Mouse (Mus musculus) stomach, embryonic 15.5 days (tissue): ENCODE measurements around the gene Gfod1. TPM values are rescaled to one million over a fixed set of nuclear protein-coding genes. Genes with fewer than 3 reads are reported as not detected.

ENCODE experiments used
- ATAC-seq: fragments of 200-750 bp; cut with Nextera tagmentation; 2 replicates; pipeline ENCODE4 v1.8.0; 2017; ENCODE audit warnings: low read depth, moderate number of reproducible peaks, moderate TSS enrichment; ENCODE audit not compliant: insufficient read depth, low FRiP score
- H3K27ac ChIP-seq: fragments of 300-500 bp; sonication (generic); 2 replicates; pipeline ENCODE4 v1.5.1; 2015; ENCODE audit warnings: mild to moderate bottlenecking, inconsistent platforms
- H3K27me3 ChIP-seq: fragments of 300-500 bp; sonication (generic); replicated peaks from 2 replicates; pipeline ENCODE4 v1.6.1; 2015; ENCODE audit warnings: inconsistent platforms
- H3K36me3 ChIP-seq: fragments of 300-500 bp; sonication (generic); 2 replicates; pipeline ENCODE4 v1.6.1; 2015; ENCODE audit warnings: inconsistent platforms
- H3K4me1 ChIP-seq: fragments of 300-500 bp; sonication (generic); 2 replicates; pipeline ENCODE4 v1.6.1; 2015; ENCODE audit warnings: inconsistent platforms
- H3K4me2 ChIP-seq: fragments of 300-500 bp; sonication (generic); 2 replicates; pipeline ENCODE4 v1.6.1; 2015; ENCODE audit warnings: mild to moderate bottlenecking, inconsistent platforms
- H3K4me3 ChIP-seq: fragments of 300-500 bp; sonication (generic); replicated peaks from 2 replicates; pipeline ENCODE4 v1.5.1; 2015; ENCODE audit warnings: inconsistent platforms
- H3K9ac ChIP-seq: fragments of 300-500 bp; sonication (generic); 2 replicates; pipeline ENCODE4 v1.6.1; 2015; ENCODE audit warnings: inconsistent platforms
- H3K9me3 ChIP-seq: fragments of 300-500 bp; sonication (generic); 2 replicates; pipeline ENCODE4 v1.6.1; 2016; ENCODE audit warnings: inconsistent platforms
- WGBS: fragments of 180-500 bp; shearing (Covaris S2); methylation state at CpG from one replicate; pipeline ENCODE4 v1.1.7; 2015; 5-methylcytosine and 5-hydroxymethylcytosine counted together
- polyA plus RNA-seq: library from polyadenylated mRNA; unstranded; fragments of >200 nt; fragmentation: Nextera tagmentation; extraction: Ambion mirVana; gene quantifications from 2 replicates; pipeline ENCODE4 v1.2.1, GENCODE M21; 2015

Gene Gfod1
- polyA plus RNA-seq, 1 experiment from 2014 or later = 0.73 TPM

- H3K27ac ChIP-seq = no peak overlapping the region
- H3K36me3 ChIP-seq = no peaks in the 10 kb centered on the region
Observed at GRCm38 (mm10) chr13:43253526-43253925, 50.4 kb downstream of the Gfod1 start.

DNA sequence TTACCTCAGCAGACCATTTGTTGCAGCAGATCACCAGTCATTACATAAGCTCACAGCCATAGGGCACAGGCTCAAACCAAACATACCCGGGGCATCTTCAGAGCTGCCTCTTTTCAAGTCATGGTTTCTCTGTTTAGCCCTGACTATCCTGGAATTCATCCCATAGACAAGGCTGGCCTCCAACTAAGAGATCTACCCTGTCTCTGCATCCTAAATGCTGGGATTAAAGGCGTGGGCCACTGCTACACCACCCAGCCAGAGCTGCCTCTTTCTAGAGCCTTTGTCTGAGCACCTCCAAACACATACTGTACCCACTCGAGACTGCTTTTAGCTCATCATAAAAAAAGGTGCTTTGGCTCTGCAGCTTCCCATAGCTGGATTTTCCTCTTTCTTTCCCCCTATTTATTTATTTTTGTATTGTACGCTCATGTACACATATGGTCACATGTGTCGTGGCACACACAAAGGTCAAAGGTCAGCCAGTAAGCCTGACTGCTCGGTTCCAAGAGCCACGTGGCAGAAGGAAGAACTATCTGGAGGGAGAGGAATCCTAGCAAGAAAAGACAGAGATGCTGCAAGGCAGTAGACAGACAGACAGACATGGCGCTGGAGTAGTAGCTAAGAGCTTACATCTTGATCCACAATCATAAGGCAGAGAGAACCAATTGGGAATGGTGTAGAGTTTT lies 51.7 kb downstream of the Gfod1 start:
- H3K4me1 ChIP-seq = no peaks in the 10 kb centered on the region
- no peaks in the 10 kb centered on the region for H3K9me3 ChIP-seq
- H3K4me3 ChIP-seq = no peak overlapping the region
- H3K27me3 ChIP-seq = no peaks in the 10 kb centered on the region
- ATAC-seq = no peak
- 81% methylated on average over 8 of the region's 8 CpGs for WGBS
- H3K4me2 ChIP-seq = no peak overlapping the region
- H3K36me3 ChIP-seq = no peaks in the 10 kb centered on the region
- no peak overlapping the region for H3K9ac ChIP-seq
- H3K27ac ChIP-seq = no peak overlapping the region

More at GRCm38 (mm10) chr13:43253526-43253925, 50.4 kb downstream of the Gfod1 start:
- 53% methylated on average over 5 of the region's 5 CpGs for WGBS
- no peaks in the 10 kb centered on the region for H3K27me3 ChIP-seq
- H3K9ac ChIP-seq = no peak overlapping the region
- no peak overlapping the region for H3K4me3 ChIP-seq
- no peaks in the 10 kb centered on the region for H3K4me1 ChIP-seq
- no peak for ATAC-seq
- H3K4me2 ChIP-seq = no peak overlapping the region
- no peaks in the 10 kb centered on the region for H3K9me3 ChIP-seq

GRCm38 (mm10) chr13:43251391-43251790 lies 52.6 kb downstream of the Gfod1 start:
- H3K27ac ChIP-seq = no peak overlapping the region
- H3K36me3 ChIP-seq = no peaks in the 10 kb centered on the region
- no peak overlapping the region for H3K9ac ChIP-seq
- 89% methylated on average over 12 of the region's 12 CpGs for WGBS
- H3K9me3 ChIP-seq = no peaks in the 10 kb centered on the region
- ATAC-seq = no peak
- H3K4me1 ChIP-seq = no peaks in the 10 kb centered on the region
- H3K4me3 ChIP-seq = no peak overlapping the region
- H3K4me2 ChIP-seq = no peak overlapping the region
- H3K27me3 ChIP-seq = no peaks in the 10 kb centered on the region

GRCm38 (mm10) chr13:43250653-43251052 lies 53.3 kb downstream of the Gfod1 start:
- Histone ChIP-seq H3K4me2 (no peak overlapping the region), H3K4me3 (no peak overlapping the region), H3K9me3 (no peaks in the 10 kb centered on the region), H3K27ac (no peak overlapping the region), H3K9ac (no peak overlapping the region), H3K36me3 (no peaks in the 10 kb centered on the region), H3K4me1 (no peaks in the 10 kb centered on the region), H3K27me3 (no peaks in the 10 kb centered on the region)
- WGBS = 78% methylated on average over 6 of the region's 6 CpGs
- ATAC-seq = 0 out of 2 replicates have a peak, but pooled peaks have one; percentile 35

- Histone ChIP-seq H3K27me3 (no peaks in the 10 kb centered on the region), H3K9ac (no peak overlapping the region), H3K27ac (no peak overlapping the region), H3K4me1 (no peaks in the 10 kb centered on the region), H3K4me2 (no peak overlapping the region), H3K36me3 (no peaks in the 10 kb centered on the region), H3K4me3 (no peak overlapping the region), H3K9me3 (no peaks in the 10 kb centered on the region)
- no peak for ATAC-seq
- 77% methylated on average over 9 of the region's 9 CpGs for WGBS
Observed at GRCm38 (mm10) chr13:43250106-43250505, 53.9 kb downstream of the Gfod1 start.

- Histone ChIP-seq H3K27ac (no peak overlapping the region), H3K4me2 (no peak overlapping the region), H3K4me3 (no peak overlapping the region), H3K4me1 (0 out of 2 replicates have a peak, but pooled peaks cover 4% of the 10 kb centered on the region), H3K36me3 (no peaks in the 10 kb centered on the region), H3K9me3 (no peaks in the 10 kb centered on the region), H3K9ac (no peak overlapping the region), H3K27me3 (no peaks in the 10 kb centered on the region)
- WGBS = 84% methylated on average over 6 of the region's 6 CpGs
- no peak for ATAC-seq
Observed at GRCm38 (mm10) chr13:43248381-43248780, 55.6 kb downstream of the Gfod1 start.

GRCm38 (mm10) chr13:43246876-43247275 lies 57.1 kb downstream of the Gfod1 start:
- 0 out of 2 replicates have a peak, but pooled peaks cover 4% of the 10 kb centered on the region for H3K4me1 ChIP-seq
- H3K27ac ChIP-seq = no peak overlapping the region
- no peak overlapping the region for H3K9ac ChIP-seq
- H3K27me3 ChIP-seq = no peaks in the 10 kb centered on the region
- ATAC-seq = no peak
- 94% methylated on average over 4 of the region's 4 CpGs for WGBS
- no peak overlapping the region for H3K4me2 ChIP-seq
- no peak overlapping the region for H3K4me3 ChIP-seq
- no peaks in the 10 kb centered on the region for H3K36me3 ChIP-seq
- H3K9me3 ChIP-seq = no peaks in the 10 kb centered on the region

DNA sequence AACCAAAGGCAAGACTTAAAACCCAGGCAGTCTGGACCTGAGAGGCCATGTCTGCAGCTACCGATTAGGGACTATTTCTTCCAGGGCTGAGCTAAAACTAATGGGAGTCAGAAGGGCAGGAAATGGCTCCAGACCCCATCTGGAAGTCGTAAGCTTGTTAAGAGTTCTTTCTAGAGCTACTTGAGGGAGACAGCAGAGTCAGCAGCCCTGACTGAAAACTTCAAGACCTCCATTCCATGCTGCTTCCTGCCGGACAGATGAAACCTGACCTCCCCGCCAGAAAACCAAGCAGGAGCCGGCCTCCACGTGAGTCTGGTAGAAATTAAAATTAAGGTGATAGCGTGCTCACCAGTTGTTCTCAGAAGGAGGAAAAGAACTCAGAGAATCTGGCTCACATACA lies 60.2 kb downstream of the Gfod1 start:
- H3K4me2 ChIP-seq = no peak overlapping the region
- ATAC-seq = no peak
- H3K27me3 ChIP-seq = no peaks in the 10 kb centered on the region
- no peaks in the 10 kb centered on the region for H3K9me3 ChIP-seq
- H3K4me1 ChIP-seq = 0 out of 2 replicates have a peak, but pooled peaks cover 4% of the 10 kb centered on the region
- H3K4me3 ChIP-seq = no peak overlapping the region
- 29% methylated on average over 7 of the region's 7 CpGs for WGBS
- no peak overlapping the region for H3K27ac ChIP-seq
- H3K36me3 ChIP-seq = no peaks in the 10 kb centered on the region
- no peak overlapping the region for H3K9ac ChIP-seq

DNA sequence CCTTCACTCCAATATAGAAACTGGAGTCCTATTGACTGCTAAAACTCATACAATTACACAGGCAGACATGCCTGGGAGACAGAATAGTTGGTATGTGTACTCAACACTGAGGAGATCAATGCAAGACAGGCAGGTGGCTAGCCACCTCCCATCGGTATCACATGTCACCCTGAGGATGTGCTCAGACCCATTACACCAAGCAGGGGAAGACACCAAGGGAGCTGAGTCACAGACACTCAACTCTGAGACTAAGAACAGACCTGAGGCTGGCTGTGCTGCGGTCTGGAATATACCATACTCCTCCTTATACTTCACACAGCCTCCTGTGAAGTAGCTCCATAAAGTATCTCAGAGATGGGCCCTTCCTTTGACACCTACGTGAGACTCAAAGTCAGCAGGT lies 60.7 kb downstream of the Gfod1 start:
- Histone ChIP-seq H3K36me3 (no peaks in the 10 kb centered on the region), H3K9me3 (no peaks in the 10 kb centered on the region), H3K27ac (no peak overlapping the region), H3K4me3 (no peak overlapping the region), H3K9ac (no peak overlapping the region), H3K27me3 (no peaks in the 10 kb centered on the region), H3K4me1 (0 out of 2 replicates have a peak, but pooled peaks cover 4% of the 10 kb centered on the region), H3K4me2 (no peak overlapping the region)
- 91% methylated on average over 3 of the region's 3 CpGs for WGBS
- ATAC-seq = no peak

DNA sequence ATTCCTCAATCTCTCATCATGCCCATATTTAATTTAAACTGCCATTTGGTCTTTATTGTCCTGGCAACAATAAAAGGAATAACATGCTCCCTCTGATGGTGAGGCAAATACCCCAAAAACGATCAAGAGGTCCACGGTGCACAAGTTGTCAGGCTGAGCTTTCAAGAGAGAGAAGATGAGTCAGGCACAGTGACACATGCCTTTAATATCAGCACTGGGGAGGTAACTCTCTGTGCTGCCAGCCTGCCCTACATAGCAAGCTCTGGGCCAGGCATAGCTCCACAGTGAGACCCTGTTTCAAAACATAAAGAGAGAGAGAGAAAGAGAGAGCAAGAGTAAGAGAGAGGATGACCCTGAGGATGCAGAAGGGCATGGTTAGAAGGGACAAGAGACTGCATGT lies 62.2 kb downstream of the Gfod1 start:
- Histone ChIP-seq H3K4me1 (0 out of 2 replicates have a peak, but pooled peaks cover 4% of the 10 kb centered on the region), H3K4me2 (no peak overlapping the region), H3K4me3 (no peak overlapping the region), H3K27ac (no peak overlapping the region), H3K9me3 (no peaks in the 10 kb centered on the region), H3K27me3 (no peaks in the 10 kb centered on the region), H3K36me3 (no peaks in the 10 kb centered on the region), H3K9ac (no peak overlapping the region)
- WGBS = 80% methylated on average over 2 of the region's 2 CpGs
- ATAC-seq = no peak

DNA sequence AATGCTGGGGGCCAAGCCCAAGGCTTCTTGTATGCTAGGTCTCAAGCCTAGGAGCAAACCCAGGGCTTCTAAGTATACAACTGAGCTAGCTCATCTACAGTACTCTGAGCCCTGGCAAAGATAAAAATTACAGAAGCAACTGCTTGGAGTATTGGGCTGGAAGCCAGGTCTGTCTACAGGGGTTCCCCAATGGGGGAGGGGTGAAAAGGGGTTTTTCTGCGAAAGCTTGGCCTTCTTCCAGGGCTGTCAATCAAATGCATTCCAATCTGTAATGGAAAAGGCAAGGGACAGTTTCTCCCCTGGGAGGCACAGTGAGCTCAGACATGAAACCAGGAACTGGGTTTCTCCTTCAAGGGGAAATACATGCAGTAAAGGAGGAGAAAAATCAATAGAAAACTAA lies 62.9 kb downstream of the Gfod1 start:
- no peak overlapping the region for H3K4me2 ChIP-seq
- H3K27ac ChIP-seq = no peak overlapping the region
- no peak overlapping the region for H3K4me3 ChIP-seq
- 30% methylated on average over 1 of the region's 1 CpGs for WGBS
- H3K4me1 ChIP-seq = 0 out of 2 replicates have a peak, but pooled peaks cover 4% of the 10 kb centered on the region
- H3K9ac ChIP-seq = no peak overlapping the region
- H3K36me3 ChIP-seq = no peaks in the 10 kb centered on the region
- ATAC-seq = no peak
- no peaks in the 10 kb centered on the region for H3K27me3 ChIP-seq
- H3K9me3 ChIP-seq = no peaks in the 10 kb centered on the region

DNA sequence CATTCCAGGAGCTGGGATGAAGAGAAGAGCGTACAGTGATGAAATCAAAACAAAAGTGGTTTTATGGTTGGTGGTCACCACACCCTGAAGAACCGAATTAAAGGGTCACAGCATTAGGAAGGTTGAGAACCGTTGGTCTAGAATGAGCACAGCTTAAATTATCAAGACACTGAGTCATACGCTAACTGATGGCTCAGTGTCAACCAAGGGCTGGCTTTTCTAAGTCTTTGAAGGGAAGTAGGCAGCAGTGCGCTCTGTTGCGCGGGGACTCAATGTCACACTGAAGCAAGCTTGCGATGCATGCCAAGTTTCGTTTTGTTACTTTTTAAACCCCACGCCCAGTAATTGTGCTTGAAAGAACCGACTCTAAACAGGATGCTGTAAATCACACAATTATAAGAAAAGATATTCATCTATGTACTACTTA lies 64.2 kb downstream of the Gfod1 start:
- H3K36me3 ChIP-seq = no peaks in the 10 kb centered on the region
- H3K4me3 ChIP-seq = no peak overlapping the region
- H3K27me3 ChIP-seq = no peaks in the 10 kb centered on the region
- H3K9me3 ChIP-seq = no peaks in the 10 kb centered on the region
- H3K27ac ChIP-seq = no peak overlapping the region
- H3K4me1 ChIP-seq = 0 out of 2 replicates have a peak, but pooled peaks cover 7% of the 10 kb centered on the region
- H3K4me2 ChIP-seq = no peak overlapping the region
- no peak overlapping the region for H3K9ac ChIP-seq
- ATAC-seq = no peak
- 78% methylated on average over 11 of the region's 11 CpGs for WGBS
